Mouse (Mus musculus) heart, embryonic 13.5 days (tissue): ENCODE results near the gene Tbc1d1. TPM values are rescaled to one million over a fixed set of nuclear protein-coding genes. Genes with fewer than 3 reads are reported as not detected.

Experiments used
- ATAC-seq: fragments of 200-750 bp; cut with Nextera tagmentation; 2 replicates; pipeline ENCODE4 v1.8.0; 2017; ENCODE audit warnings: moderate TSS enrichment; ENCODE audit not compliant: insufficient number of reproducible peaks, low FRiP score, low TSS enrichment; ENCODE audit errors: extremely low read depth
- H3K27ac ChIP-seq: fragments of 300-500 bp; sonication (generic); replicated peaks from 2 replicates; pipeline ENCODE4 v1.5.1; 2015; ENCODE audit warnings: moderate library complexity, mild to moderate bottlenecking, inconsistent platforms
- H3K27me3 ChIP-seq: fragments of 300-500 bp; sonication (generic); replicated peaks from 2 replicates; pipeline ENCODE4 v1.6.1; 2015; ENCODE audit warnings: mild to moderate bottlenecking, inconsistent platforms
- H3K36me3 ChIP-seq: fragments of 300-500 bp; sonication (generic); 2 replicates; pipeline ENCODE4 v1.6.1; 2015; ENCODE audit warnings: mild to moderate bottlenecking, inconsistent platforms
- H3K4me1 ChIP-seq: fragments of 300-500 bp; sonication (generic); 2 replicates; pipeline ENCODE4 v1.6.1; 2015; ENCODE audit warnings: inconsistent platforms
- H3K4me2 ChIP-seq: fragments of 300-500 bp; sonication (generic); 2 replicates; pipeline ENCODE4 v1.6.1; 2015; ENCODE audit warnings: inconsistent platforms, mild to moderate bottlenecking, moderate library complexity
- H3K4me3 ChIP-seq: fragments of 300-500 bp; sonication (generic); 2 replicates; pipeline ENCODE4 v1.5.1; 2015; ENCODE audit warnings: moderate library complexity, mild to moderate bottlenecking, inconsistent platforms
- H3K9ac ChIP-seq: fragments of 300-500 bp; sonication (generic); 2 replicates; pipeline ENCODE4 v1.6.1; 2015; ENCODE audit warnings: inconsistent platforms, mild to moderate bottlenecking, moderate library complexity
- H3K9me3 ChIP-seq: fragments of 300-500 bp; sonication (generic); 2 replicates; pipeline ENCODE4 v1.6.1; 2016; ENCODE audit warnings: inconsistent platforms
- WGBS: fragments of 180-500 bp; shearing (Covaris S2); methylation state at CpG from one replicate; pipeline ENCODE4 v1.1.7; 2015; ENCODE audit warnings: mixed read lengths; 5-methylcytosine and 5-hydroxymethylcytosine counted together
- microRNA-seq: library from miRNA; unstranded; fragments of <30 nt; microRNA quantifications from one replicate; pipeline ENCODE4, GENCODE M21; 2016
- polyA plus RNA-seq: library from polyadenylated mRNA; unstranded; fragments of >200 nt; fragmentation: Nextera tagmentation; extraction: Ambion mirVana; gene quantifications from 2 replicates; pipeline ENCODE4 v1.2.1, GENCODE M21; 2015

The Tbc1d1 gene
- polyA plus RNA-seq, 1 experiment from 2014 or later = 25.4 TPM

- ATAC-seq = no peak
- no peaks in the 10 kb centered on the region for H3K9me3 ChIP-seq
- H3K9ac ChIP-seq = no peak overlapping the region
- H3K27ac ChIP-seq = no peak overlapping the region
- 64% methylated on average over 4 of the region's 4 CpGs for WGBS
- no peak overlapping the region for H3K4me3 ChIP-seq
- H3K27me3 ChIP-seq = no peaks in the 10 kb centered on the region
- no peaks in the 10 kb centered on the region for H3K36me3 ChIP-seq
- H3K4me2 ChIP-seq = no peak overlapping the region
- peaks cover 40% of the 10 kb centered on the region for H3K4me1 ChIP-seq
Measured at GRCm38 (mm10) chr5:64393530-64393929, 237.4 kb downstream of the Tbc1d1 start.

- Histone ChIP-seq H3K4me2 (no peak overlapping the region), H3K9me3 (no peaks in the 10 kb centered on the region), H3K4me3 (no peak overlapping the region), H3K4me1 (peaks cover 5% of the 10 kb centered on the region), H3K36me3 (no peaks in the 10 kb centered on the region), H3K27me3 (no peaks in the 10 kb centered on the region), H3K27ac (no peak overlapping the region), H3K9ac (no peak overlapping the region)
- WGBS = 80% methylated on average over 13 of the region's 13 CpGs
- no peak for ATAC-seq
Measured at GRCm38 (mm10) chr5:64398155-64398554, 242.1 kb downstream of the Tbc1d1 start.

- Histone ChIP-seq H3K4me1 (no peaks in the 10 kb centered on the region), H3K36me3 (no peaks in the 10 kb centered on the region), H3K27me3 (no peaks in the 10 kb centered on the region), H3K9ac (no peak overlapping the region), H3K27ac (no peak overlapping the region), H3K9me3 (no peaks in the 10 kb centered on the region), H3K4me2 (no peak overlapping the region), H3K4me3 (no peak overlapping the region)
- no peak for ATAC-seq
- 80% methylated on average over 4 of the region's 4 CpGs for WGBS
Measured at GRCm38 (mm10) chr5:64400742-64401141, 244.6 kb downstream of the Tbc1d1 start.

Small RNA genes within 50 kb of the gene (microRNA-seq; reads per million reads assigned to microRNA genes)
- gene Gm22395 = not detected

Other genes with a start within 250 kb of the Tbc1d1 start
- 7.8 and 9.2 TPM in 2 replicates for gene Rell1, start 187.4 kb upstream of the Tbc1d1 start, polyA plus RNA-seq
- gene Pgm2, start 63.4 kb upstream of the Tbc1d1 start, polyA plus RNA-seq = 17.7 and 18.1 TPM in 2 replicates